Mouse (Mus musculus): ENCODE measurements at regions not wholly inside any gene's neighbourhood (a gene's known extent, or its start where the extent isn't known, plus 50 kb on each side); places are given as distances from the start of the nearest gene placed in this dataset.

DNA sequence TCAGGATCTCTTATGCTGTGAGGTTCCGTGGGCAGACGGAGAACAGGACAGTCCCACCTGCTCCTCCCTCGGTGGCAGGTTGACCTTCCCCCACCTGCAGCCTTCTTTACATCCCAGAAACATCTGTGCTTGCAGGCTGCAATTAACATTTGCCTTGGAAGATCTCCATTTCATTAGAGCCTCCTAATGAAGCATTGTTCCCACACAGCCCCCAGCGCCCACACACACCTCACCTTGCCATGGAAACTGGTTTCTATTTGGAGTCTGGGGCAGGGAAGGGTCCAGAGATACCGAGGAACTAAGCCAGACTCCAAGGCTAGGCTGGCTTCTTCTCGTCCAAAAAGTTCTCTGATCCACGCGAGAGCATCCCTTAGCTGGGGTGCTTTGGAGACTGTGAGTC is 56.6 kb upstream of the Rpl38 start:
- Histone ChIP-seq H3K4me3 (no peak overlapping the region), H3K27ac (no peak overlapping the region)
- intact Hi-C loops (cut with DNase I) = no loop called here
- DNase-seq (ENCODE audit: extremely low spot score in 1 of 2, low spot score in 2 of 2) = no peak
- no peak for TF ChIP-seq CTCF (IDR thresholded peaks at IDR 0.05)

DNA sequence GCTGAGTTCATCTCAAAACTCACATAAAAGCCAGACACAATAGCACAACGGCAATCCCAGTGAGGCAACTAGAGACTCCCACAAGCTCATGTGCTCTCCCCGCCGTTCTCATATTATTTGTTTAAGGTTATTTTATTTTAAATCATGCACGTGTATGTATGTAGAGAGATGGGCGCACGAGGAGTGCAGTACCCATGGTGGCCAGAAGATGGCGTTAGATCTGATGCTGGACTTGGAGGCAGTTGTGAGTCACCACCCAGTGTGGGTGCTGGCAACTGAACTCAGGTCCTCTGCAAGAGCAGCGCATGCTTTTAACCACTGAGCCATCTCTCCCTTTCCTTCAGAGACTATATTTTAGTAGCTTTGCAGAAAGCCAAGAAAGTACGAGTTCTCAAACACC is 60.3 kb upstream of the Rpl38 start:
- Histone ChIP-seq H3K27ac (no peak overlapping the region), H3K4me3 (no peak overlapping the region)
- intact Hi-C loops (cut with DNase I) = no loop called here
- no peak; the same call in none of the 2 replicates for TF ChIP-seq CTCF (IDR thresholded peaks at IDR 0.05)
- DNase-seq (ENCODE audit: extremely low spot score in 1 of 2, low spot score in 2 of 2) = no peak

DNA sequence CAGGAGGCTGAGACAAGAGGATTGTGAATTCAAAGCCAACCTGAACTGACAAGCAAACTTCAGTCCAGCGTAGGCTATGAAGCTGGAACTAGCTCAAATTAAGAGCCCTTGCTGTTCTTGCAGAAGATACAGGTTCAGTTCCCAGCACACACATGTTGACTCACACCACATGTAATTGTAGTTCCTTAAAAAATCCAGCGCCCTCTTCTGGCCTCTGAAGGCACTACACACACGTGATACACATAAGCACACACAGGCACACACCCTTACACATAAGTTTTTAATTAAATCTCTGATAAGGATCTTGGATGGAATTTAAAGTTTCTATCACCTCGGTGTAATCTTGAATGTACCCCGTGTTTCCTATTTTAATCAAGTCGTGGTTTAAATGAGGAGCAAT is 65.2 kb upstream of the Rpl38 start:
- no peak; the same call in 1 of the 2 replicates for TF ChIP-seq CTCF (IDR thresholded peaks at IDR 0.05)
- DNase-seq (ENCODE audit: extremely low spot score in 1 of 2, low spot score in 2 of 2) = no peak
- no peak overlapping the region for H3K27ac ChIP-seq
- H3K4me3 ChIP-seq = no peak overlapping the region
- intact Hi-C loops (cut with DNase I) = no loop called here

DNA sequence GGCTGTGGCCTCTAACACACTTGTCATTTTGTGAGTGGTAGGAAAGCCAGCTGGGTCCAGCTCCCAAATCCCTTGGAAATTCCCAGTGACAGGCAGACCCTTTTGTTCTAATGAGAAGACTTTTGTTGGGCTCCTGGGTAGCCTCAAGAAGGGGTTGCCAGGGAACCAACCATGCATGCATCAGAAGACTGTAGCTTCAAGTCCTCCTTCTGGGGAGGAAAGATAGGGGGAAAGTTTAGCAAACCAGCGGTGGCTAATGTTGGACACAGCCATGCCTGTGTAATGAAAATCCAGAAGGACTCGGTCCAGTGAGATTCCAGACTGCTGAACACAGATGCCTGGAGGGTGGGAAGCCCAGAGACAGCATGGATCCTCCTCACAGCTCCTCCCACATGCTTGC is 71.1 kb upstream of the Rpl38 start:
- no peak for DNase-seq (ENCODE audit: extremely low spot score in 1 of 2, low spot score in 2 of 2)
- intact Hi-C loops (cut with DNase I) = no loop called here
- Histone ChIP-seq H3K27ac (no peak overlapping the region), H3K4me3 (no peak overlapping the region)
- no peak for TF ChIP-seq CTCF (IDR thresholded peaks at IDR 0.05)

DNA sequence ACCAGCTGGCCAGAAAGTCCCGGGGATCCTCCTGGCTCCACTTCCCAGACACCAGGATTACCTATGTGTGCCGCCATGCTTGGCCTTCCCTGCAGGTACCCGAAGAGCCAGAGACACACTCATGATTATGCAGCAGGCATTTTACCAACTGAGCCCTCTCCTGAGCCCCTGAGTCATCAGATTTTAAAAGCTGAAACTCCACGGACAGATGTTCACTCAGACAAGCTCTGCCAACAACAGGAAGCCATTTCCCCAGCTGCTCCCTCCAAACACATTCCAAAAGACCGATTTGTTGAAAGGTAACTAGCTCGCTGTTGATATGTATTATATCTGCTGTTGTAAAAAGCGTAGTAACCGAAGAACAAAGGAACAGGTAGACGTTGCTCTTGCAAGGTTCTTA is 75.4 kb upstream of the Rpl38 start:
- intact Hi-C loops (cut with DNase I) = no loop called here
- H3K27ac ChIP-seq = no peak overlapping the region
- DNase-seq (ENCODE audit: extremely low spot score in 1 of 2, low spot score in 2 of 2) = no peak

DNA sequence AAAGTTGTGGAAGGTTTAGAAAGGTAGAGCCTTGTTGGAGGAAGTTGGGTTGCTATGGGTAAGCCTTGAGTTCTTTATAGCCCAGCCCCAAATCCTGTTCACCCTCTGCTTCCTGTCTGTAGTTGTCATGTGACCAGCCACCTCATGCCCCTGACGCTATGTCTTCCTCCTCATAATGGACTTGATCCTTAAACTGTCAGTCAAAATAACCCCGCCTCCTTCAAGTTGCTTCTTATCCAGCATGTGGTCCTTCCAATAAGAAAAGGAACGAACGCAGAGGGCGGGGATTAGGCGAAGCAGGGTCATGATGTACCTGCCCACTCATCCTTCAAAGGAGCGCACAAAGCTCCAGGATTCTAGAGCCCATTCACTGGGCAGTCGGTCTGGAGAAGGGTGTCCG is 79.8 kb upstream of the Rpl38 start:
- no peak for TF ChIP-seq CTCF (IDR thresholded peaks at IDR 0.05)
- intact Hi-C loops (cut with DNase I) = no loop called here
- Histone ChIP-seq H3K4me3 (no peak overlapping the region), H3K27ac (no peak overlapping the region)
- DNase-seq (ENCODE audit: extremely low spot score in 1 of 2, low spot score in 2 of 2) = no peak

More for the DNA sequence above, 75.4 kb upstream of the Rpl38 start:
- H3K4me3 ChIP-seq = no peak overlapping the region
- TF ChIP-seq CTCF (IDR thresholded peaks at IDR 0.05) = no peak

DNA sequence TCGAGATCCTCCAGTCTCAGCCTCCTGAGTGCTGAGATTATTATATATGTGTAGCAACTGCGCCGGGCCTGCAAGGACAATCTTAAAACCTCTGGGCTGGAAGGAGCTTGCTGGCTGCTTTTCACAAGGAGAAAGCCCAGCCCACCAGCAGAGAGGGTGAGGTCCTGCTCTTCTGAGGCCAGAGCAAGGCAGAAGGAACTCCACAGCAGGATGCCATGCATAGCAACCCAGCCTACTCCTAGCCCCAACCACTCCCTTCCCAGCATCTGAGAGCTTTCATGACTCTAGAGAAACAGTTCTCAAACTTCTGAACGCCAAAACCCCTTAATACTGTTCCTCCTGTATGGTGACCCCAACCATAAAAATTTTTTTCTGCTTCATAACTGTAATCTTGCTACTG is 80.3 kb upstream of the Rpl38 start:
- no peak overlapping the region for H3K27ac ChIP-seq

DNA sequence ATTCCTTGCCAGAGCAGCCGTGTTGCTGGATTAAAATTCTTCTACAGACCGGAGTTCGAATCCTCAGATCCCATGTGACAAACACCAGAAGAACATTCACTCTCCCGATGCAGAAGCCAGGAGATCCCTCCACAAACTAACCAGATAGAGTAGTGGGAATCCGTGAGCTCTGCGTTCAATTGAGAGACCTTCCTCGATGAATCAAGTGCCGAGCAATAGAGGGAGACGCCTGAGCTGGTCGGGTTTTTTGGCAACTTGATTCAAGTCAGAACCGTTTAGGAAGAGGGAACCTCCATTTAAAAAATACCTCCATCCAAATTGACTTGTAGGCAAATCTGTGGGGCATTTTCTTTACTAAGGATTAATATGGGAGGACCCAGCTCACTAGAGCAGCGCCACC is 81.9 kb upstream of the Rpl38 start:
- intact Hi-C loops (cut with DNase I) = no loop called here
- Histone ChIP-seq H3K27ac (no peak overlapping the region), H3K4me3 (no peak overlapping the region)
- TF ChIP-seq CTCF (IDR thresholded peaks at IDR 0.05) = no peak
- DNase-seq (ENCODE audit: extremely low spot score in 1 of 2, low spot score in 2 of 2) = no peak

More for the DNA sequence above, 80.3 kb upstream of the Rpl38 start:
- TF ChIP-seq CTCF (IDR thresholded peaks at IDR 0.05) = no peak
- no peak overlapping the region for H3K4me3 ChIP-seq
- DNase-seq (ENCODE audit: extremely low spot score in 1 of 2, low spot score in 2 of 2) = no peak
- intact Hi-C loops (cut with DNase I) = no loop called here

DNA sequence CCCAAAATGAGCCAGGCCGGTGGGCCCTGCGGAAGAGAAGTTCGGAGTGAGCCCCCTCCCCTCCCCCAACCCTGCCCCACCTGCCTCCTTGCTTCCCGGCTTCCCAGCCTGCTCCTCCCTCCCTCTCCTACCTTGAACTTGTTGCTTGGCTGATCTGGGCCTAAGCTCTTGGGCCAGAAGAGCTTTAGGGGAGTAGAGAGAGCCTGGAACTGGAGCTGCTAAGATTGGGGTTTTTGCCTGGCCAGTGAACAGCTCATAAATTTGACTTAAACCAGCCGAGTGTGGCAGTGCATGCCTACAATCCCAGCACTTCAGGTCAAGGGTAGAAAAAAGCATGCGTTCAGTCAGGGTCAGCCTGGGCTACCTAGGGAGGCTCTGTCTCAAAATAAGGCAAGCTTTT is 83.5 kb upstream of the Rpl38 start:
- Histone ChIP-seq H3K4me3 (no peak overlapping the region), H3K27ac (no peak overlapping the region)
- intact Hi-C loops (cut with DNase I) = no loop called here
- TF ChIP-seq CTCF (IDR thresholded peaks at IDR 0.05) = no peak
- no peak for DNase-seq (ENCODE audit: extremely low spot score in 1 of 2, low spot score in 2 of 2)

DNA sequence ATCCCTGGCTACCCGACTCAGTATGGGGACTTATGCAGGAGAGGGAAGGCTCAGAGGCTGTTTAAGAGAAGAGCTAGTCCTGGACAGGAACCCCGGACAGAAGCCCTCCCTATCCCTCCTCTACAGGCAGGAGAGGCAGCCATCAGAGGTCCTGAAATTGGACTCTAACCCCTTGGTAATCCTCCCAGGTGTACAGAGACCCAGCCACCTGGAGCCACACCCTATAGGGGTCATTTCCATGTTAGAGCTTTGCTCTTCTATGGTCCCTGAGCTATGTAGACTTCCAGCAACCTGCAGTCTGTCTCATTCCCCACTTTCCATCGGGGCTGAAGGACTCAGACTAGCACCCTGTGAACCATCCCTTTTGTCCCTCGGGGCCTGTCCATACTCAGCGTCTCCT is 84.2 kb upstream of the Rpl38 start:
- no peak for TF ChIP-seq CTCF (IDR thresholded peaks at IDR 0.05)
- intact Hi-C loops (cut with DNase I) = no loop called here
- DNase-seq (ENCODE audit: extremely low spot score in 1 of 2, low spot score in 2 of 2) = no peak
- Histone ChIP-seq H3K27ac (no peak overlapping the region), H3K4me3 (no peak overlapping the region)

DNA sequence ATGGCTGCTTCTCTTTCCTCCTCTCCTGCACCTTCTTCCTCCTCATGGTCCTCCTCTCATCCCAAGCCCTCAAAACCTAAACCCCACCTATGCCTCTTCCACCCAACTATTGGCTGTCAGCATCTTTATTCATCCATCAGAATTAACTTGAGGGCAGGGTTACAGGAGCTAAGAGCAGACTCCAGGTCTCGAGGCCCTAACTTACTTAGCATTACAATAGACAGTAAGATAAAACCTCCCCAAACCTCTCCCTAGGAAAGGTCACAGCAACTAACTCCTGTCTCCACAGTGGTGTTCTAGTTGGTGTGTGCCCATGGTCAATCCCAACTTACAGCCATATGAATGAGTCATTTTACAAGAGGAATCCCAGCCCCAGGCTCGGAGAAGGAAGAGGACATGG is 88.3 kb upstream of the Rpl38 start:
- TF ChIP-seq CTCF (IDR thresholded peaks at IDR 0.05) = no peak
- intact Hi-C loops (cut with DNase I) = no loop called here
- no peak overlapping the region for H3K27ac ChIP-seq
- no peak overlapping the region for H3K4me3 ChIP-seq
- DNase-seq (ENCODE audit: extremely low spot score in 1 of 2, low spot score in 2 of 2) = no peak

DNA sequence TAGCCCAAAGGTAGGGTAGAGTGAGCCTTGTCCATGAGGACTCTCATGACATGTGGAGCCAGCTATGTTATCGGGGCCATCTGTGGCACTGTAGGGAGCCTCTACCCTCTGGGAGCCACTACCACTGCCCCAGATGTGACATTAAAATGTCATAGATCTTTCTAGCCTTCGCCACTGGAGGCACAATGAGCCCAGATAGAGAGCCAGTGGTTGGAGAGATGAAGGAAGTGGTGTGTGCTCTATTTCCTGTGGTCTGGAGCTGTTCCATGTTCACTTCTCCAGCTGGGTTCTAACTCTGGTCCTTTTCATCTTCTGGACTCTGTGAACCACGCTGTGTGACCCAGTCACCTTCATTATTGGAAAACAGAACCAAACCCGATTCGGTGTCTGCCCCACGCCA is 89.8 kb upstream of the Rpl38 start:
- intact Hi-C loops (cut with DNase I) = no loop called here
- no peak for TF ChIP-seq CTCF (IDR thresholded peaks at IDR 0.05)
- Histone ChIP-seq H3K4me3 (no peak overlapping the region), H3K27ac (no peak overlapping the region)
- no peak for DNase-seq (ENCODE audit: extremely low spot score in 1 of 2, low spot score in 2 of 2)

DNA sequence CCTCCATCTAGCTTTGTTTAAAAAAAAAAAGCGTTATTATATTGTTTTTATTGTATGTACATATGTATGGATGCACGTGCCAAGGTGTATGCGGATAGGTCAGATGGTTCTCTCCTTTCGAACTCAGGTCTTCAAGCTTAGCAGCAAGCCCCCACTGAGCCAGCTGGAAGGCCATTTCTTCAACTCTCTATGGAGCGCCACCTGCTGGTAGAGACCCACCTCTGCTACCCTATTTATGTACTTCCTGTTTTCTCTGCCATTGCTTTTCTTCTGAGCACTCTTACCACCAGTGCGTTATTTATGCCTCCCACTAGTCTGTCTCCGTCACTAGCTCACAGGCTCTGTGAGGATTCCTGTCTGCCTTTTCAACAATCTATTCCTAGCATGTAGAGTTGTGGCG is 91.5 kb upstream of the Rpl38 start:
- no peak for DNase-seq (ENCODE audit: extremely low spot score in 1 of 2, low spot score in 2 of 2)
- intact Hi-C loops (cut with DNase I) = no loop called here
- H3K4me3 ChIP-seq = no peak overlapping the region

More for the DNA sequence above, 91.5 kb upstream of the Rpl38 start:
- TF ChIP-seq CTCF (IDR thresholded peaks at IDR 0.05) = peak; percentile 31
- no peak overlapping the region for H3K27ac ChIP-seq

Measured in left cerebral cortex, adult 2 months (tissue).